Mouse (Mus musculus): Measurements from ENCODE around the gene Mapk1. TPM values are rescaled to one million over a fixed set of nuclear protein-coding genes. Genes with fewer than 3 reads are reported as not detected.

The Mapk1 gene
- polyA plus RNA-seq, 1 experiment = 53.8 TPM

DNA sequence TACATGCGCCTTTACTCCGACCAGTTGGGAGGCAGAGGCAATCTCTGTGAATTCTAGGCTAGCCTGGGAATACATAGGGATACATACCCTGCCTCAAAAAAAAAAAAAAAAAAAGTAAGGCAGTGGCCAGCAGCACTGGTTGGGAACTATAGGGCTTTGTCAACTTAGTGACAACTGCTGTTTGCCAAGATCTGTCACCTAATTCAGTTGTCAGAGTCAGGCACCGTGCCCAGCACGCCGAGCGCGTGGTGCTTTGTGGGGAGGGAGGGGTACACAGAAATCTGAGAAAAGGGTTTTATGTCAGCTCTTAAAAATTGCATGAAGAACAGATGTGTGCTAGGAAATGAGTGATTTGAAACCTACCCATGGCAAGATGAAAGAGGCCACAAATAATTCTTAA lies 94.9 kb downstream of the Mapk1 start:
- no peak overlapping the region for H3K4me3 ChIP-seq (ENCODE audit: low read depth, low read length)
- WGBS = 88% methylated on average over 7 of the region's 7 CpGs
- H3K27me3 ChIP-seq (ENCODE audit: control insufficient read depth, insufficient read depth, low read length) = no peaks in the 10 kb centered on the region
- no peak overlapping the region for H3K27ac ChIP-seq (ENCODE audit: insufficient read depth, low read depth, low read length)
- peaks cover 2% of the 10 kb centered on the region; the same call in 1 of the 2 replicates for H3K4me1 ChIP-seq (ENCODE audit: control insufficient read depth, insufficient read depth, insufficient read length, low read length)
- TF ChIP-seq POLR2A (IDR thresholded peaks at IDR 0.05; ENCODE audit: low read depth, low read length) (no peak), CTCF (IDR thresholded peaks at IDR 0.05; ENCODE audit: extremely low read depth, insufficient read length, insufficient replicate concordance, low read depth, low read length) (no peak)
- H3K36me3 ChIP-seq (ENCODE audit: control insufficient read depth, insufficient read depth, low read length) = 0 out of 2 replicates have a peak, but pooled peaks cover 2% of the 10 kb centered on the region

DNA sequence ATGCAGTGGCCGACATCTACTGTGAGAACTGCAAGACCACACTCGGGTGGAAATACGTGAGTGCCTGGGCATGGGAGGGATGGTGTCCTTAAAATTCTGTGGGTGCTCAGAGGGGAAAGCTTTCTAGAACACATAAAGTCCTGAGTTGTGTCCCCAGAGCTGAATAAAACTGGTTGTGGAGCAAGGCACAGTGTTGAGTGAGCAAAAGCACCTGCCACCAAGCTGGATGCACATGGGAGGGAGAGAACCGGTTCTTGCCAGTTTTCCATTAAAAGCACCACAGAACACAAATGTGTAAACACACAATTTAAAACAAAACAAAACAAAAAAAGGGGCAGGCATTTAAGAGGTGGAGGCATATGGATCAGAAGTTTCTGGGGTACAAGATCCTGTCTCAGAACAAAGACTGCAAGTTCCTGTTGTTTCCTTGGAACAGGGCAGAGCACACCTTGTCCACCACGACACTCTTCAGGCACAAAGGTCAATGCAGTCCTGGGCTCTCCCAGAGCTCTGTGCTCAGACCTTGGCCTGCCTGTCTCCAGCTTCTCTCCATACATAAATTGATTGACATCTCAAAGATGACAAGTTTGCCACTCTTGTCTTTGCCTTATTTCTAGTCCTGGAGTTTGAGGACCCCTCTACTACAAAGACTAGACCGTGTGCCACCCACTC lies 99.1 kb downstream of the Mapk1 start:
- Histone ChIP-seq H3K36me3 (ENCODE audit: control insufficient read depth, insufficient read depth, low read length) (peaks cover 16% of the 10 kb centered on the region), H3K27me3 (ENCODE audit: control insufficient read depth, insufficient read depth, low read length) (no peaks in the 10 kb centered on the region), H3K4me1 (ENCODE audit: control insufficient read depth, insufficient read depth, insufficient read length, low read length) (peaks cover 2% of the 10 kb centered on the region; the same call in 1 of the 2 replicates), H3K4me3 (ENCODE audit: low read depth, low read length) (no peak overlapping the region), H3K27ac (ENCODE audit: insufficient read depth, low read depth, low read length) (no peak overlapping the region)
- no peak for TF ChIP-seq CTCF (IDR thresholded peaks at IDR 0.05; ENCODE audit: extremely low read depth, insufficient read length, insufficient replicate concordance, low read depth, low read length)
- no peak for TF ChIP-seq POLR2A (IDR thresholded peaks at IDR 0.05; ENCODE audit: low read depth, low read length)
- WGBS = 71% methylated on average over 6 of the region's 6 CpGs

DNA sequence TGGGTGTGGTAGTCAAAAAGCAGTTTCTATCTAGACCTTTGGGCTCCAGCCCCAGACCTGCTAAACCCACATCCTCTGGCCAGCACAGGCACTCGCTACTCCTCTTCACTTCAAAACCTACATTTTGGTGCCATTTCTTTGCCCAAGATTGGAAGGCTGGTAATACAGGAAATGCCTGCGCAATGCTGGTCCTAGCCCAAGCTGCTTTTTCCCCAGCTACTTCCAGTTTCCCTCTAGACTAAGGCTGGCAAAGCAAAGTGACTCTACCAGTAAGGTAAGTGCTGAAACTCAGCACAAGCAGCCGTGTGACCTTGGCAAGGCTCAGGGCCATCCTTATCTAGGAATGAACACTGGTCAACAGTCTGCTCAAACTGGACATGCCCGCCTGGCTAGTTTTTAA lies 102.5 kb downstream of the Mapk1 start:
- Histone ChIP-seq H3K27ac (ENCODE audit: insufficient read depth, low read depth, low read length) (no peak overlapping the region), H3K4me1 (ENCODE audit: control insufficient read depth, insufficient read depth, insufficient read length, low read length) (peaks cover 2% of the 10 kb centered on the region; the same call in 1 of the 2 replicates), H3K36me3 (ENCODE audit: control insufficient read depth, insufficient read depth, low read length) (peaks cover 48% of the 10 kb centered on the region), H3K4me3 (ENCODE audit: low read depth, low read length) (no peak overlapping the region), H3K27me3 (ENCODE audit: control insufficient read depth, insufficient read depth, low read length) (no peaks in the 10 kb centered on the region)
- WGBS = 85% methylated on average over 4 of the region's 4 CpGs
- no peak for TF ChIP-seq POLR2A (IDR thresholded peaks at IDR 0.05; ENCODE audit: low read depth, low read length)

DNA sequence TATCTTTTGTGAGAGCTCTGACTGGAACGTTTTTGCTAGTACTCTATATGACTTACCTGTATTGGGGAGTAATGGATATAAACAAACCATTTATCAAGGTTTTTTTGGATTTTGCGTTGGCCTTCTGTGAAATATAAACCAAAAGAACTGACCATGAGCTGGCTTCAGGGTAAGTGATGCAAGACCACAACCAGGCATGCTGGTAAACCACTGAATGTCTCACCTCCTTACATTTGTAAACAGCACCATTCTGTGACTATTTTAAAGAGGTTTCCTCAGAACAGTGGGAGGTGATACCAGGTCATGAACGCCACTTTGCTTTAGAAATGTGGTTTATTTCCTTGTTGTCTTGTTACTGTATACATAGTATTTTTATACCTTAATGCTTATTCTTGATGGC lies 103.1 kb downstream of the Mapk1 start:
- Histone ChIP-seq H3K36me3 (ENCODE audit: control insufficient read depth, insufficient read depth, low read length) (peaks cover 54% of the 10 kb centered on the region), H3K27me3 (ENCODE audit: control insufficient read depth, insufficient read depth, low read length) (no peaks in the 10 kb centered on the region), H3K4me1 (ENCODE audit: control insufficient read depth, insufficient read depth, insufficient read length, low read length) (peaks cover 2% of the 10 kb centered on the region; the same call in 1 of the 2 replicates), H3K27ac (ENCODE audit: insufficient read depth, low read depth, low read length) (no peak overlapping the region), H3K4me3 (ENCODE audit: low read depth, low read length) (no peak overlapping the region)
- TF ChIP-seq CTCF (IDR thresholded peaks at IDR 0.05; ENCODE audit: extremely low read depth, insufficient read length, insufficient replicate concordance, low read depth, low read length) = no peak
- no peak for TF ChIP-seq POLR2A (IDR thresholded peaks at IDR 0.05; ENCODE audit: low read depth, low read length)
- WGBS = 64% methylated on average over 3 of the region's 3 CpGs

DNA sequence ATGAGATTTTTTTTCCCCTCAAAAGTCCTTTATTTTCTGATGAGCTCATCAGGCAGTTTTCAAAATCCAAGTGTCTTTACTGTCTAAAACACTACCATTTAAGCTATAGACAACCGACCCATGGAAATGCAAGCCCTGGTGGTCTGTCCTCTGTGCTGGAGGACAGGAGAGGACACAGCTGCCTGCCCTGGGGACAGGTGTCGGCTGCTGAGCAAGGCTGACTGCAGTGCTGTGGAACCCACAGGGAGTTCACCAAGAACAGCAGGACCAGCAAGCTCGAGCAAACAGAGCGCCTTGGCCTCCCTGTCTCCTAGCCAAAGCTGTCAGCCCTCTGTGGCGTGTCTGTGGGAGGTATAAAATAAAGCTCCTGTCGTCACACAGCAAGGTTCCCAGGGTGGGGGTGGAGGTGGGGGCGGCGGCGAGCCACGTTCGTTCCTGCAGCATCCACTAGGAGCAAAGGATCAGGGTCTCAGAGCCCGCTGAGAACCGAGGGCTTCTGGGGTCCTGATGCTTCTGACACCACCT lies 103.5 kb downstream of the Mapk1 start:
- WGBS = 80% methylated on average over 13 of the region's 13 CpGs
- H3K4me1 ChIP-seq (ENCODE audit: control insufficient read depth, insufficient read depth, insufficient read length, low read length) = peaks cover 2% of the 10 kb centered on the region; the same call in 1 of the 2 replicates
- no peak overlapping the region for H3K4me3 ChIP-seq (ENCODE audit: low read depth, low read length)
- TF ChIP-seq CTCF (IDR thresholded peaks at IDR 0.05; ENCODE audit: extremely low read depth, insufficient read length, insufficient replicate concordance, low read depth, low read length) (no peak), POLR2A (IDR thresholded peaks at IDR 0.05; ENCODE audit: low read depth, low read length) (no peak)
- H3K36me3 ChIP-seq (ENCODE audit: control insufficient read depth, insufficient read depth, low read length) = peaks cover 59% of the 10 kb centered on the region
- no peak overlapping the region for H3K27ac ChIP-seq (ENCODE audit: insufficient read depth, low read depth, low read length)
- no peaks in the 10 kb centered on the region for H3K27me3 ChIP-seq (ENCODE audit: control insufficient read depth, insufficient read depth, low read length)

DNA sequence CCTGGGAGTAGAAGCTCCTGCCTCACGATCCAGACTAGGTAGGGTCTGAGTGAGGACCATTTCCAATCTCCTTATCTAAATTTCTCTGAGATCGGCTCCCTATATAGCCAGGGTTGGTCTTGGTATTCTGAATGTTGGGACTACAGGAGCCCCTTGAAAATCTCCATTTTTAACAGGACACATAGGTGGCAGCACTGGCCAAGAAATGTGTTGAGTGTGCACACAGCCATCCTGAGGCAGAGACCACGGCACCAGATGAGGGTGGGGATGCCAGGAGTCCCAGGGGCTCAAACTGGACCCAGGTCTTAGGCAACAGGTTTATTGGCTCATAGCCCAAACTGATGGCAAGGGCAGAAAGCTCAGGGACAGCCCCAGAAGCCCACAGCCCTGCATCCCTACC lies 105.2 kb downstream of the Mapk1 start:
- H3K27ac ChIP-seq (ENCODE audit: insufficient read depth, low read depth, low read length) = no peak overlapping the region
- H3K36me3 ChIP-seq (ENCODE audit: control insufficient read depth, insufficient read depth, low read length) = peaks cover 70% of the 10 kb centered on the region
- H3K27me3 ChIP-seq (ENCODE audit: control insufficient read depth, insufficient read depth, low read length) = no peaks in the 10 kb centered on the region
- 82% methylated on average over 3 of the region's 3 CpGs for WGBS
- H3K4me1 ChIP-seq (ENCODE audit: control insufficient read depth, insufficient read depth, insufficient read length, low read length) = no peaks in the 10 kb centered on the region
- no peak overlapping the region for H3K4me3 ChIP-seq (ENCODE audit: low read depth, low read length)
- no peak for TF ChIP-seq CTCF (IDR thresholded peaks at IDR 0.05; ENCODE audit: extremely low read depth, insufficient read length, insufficient replicate concordance, low read depth, low read length)
- TF ChIP-seq POLR2A (IDR thresholded peaks at IDR 0.05; ENCODE audit: low read depth, low read length) = no peak

DNA sequence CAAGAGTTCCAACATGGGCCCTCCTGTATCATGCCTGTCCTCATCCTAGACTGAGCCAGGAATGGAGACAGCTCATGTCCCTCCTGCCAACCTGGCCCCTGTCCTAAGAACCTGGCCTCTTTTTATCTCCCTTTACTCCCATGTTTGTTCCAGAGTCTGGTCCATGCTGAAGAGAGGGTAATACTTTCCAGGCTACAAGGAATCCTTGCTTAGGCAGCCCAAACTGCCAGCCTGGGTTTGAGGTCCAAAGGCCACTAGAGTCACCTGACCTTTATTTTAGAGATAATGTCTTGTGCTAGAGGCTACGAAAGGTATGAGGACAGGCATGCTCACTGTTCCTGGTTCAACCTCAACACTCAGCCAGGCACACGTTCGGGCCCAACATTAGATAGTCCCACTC lies 113.8 kb downstream of the Mapk1 start:
- no peak for TF ChIP-seq CTCF (IDR thresholded peaks at IDR 0.05; ENCODE audit: extremely low read depth, insufficient read length, insufficient replicate concordance, low read depth, low read length)
- TF ChIP-seq POLR2A (IDR thresholded peaks at IDR 0.05; ENCODE audit: low read depth, low read length) = no peak

More for the DNA sequence above, 113.8 kb downstream of the Mapk1 start:
- no peak overlapping the region for H3K27ac ChIP-seq (ENCODE audit: insufficient read depth, low read depth, low read length)
- WGBS = 50% methylated on average over 3 of the region's 3 CpGs
- H3K4me1 ChIP-seq (ENCODE audit: control insufficient read depth, insufficient read depth, insufficient read length, low read length) = peaks cover 5% of the 10 kb centered on the region; the same call in 1 of the 2 replicates
- peaks cover 68% of the 10 kb centered on the region for H3K36me3 ChIP-seq (ENCODE audit: control insufficient read depth, insufficient read depth, low read length)
- H3K4me3 ChIP-seq (ENCODE audit: low read depth, low read length) = no peak overlapping the region
- no peaks in the 10 kb centered on the region for H3K27me3 ChIP-seq (ENCODE audit: control insufficient read depth, insufficient read depth, low read length)

Other genes starting within 250 kb of the Mapk1 start
- gene Spag6l, start 153.9 kb upstream of the Mapk1 start, polyA plus RNA-seq (2012; rRNA removed) = not detected in 2 replicates
- gene Igll1, start 119.4 kb upstream of the Mapk1 start, polyA plus RNA-seq (2012; rRNA removed) = not detected in 2 replicates
- 23.3 and 42.9 TPM in 2 replicates for gene Top3b, start 112.6 kb upstream of the Mapk1 start, polyA plus RNA-seq (2012; rRNA removed)
- gene Vpreb1, start 112.5 kb upstream of the Mapk1 start, polyA plus RNA-seq (2012; rRNA removed) = 3.3 and 4.5 TPM in 2 replicates
- gene Ppm1f, start 86.9 kb upstream of the Mapk1 start, polyA plus RNA-seq (2012; rRNA removed) = 2.0 and 2.3 TPM in 2 replicates
- gene Ypel1, start 86.3 kb downstream of the Mapk1 start, polyA plus RNA-seq (2012; rRNA removed) = 0.37 and 0.60 TPM in 2 replicates
- gene Ppil2, start 127.9 kb downstream of the Mapk1 start, polyA plus RNA-seq (2012; rRNA removed) = 30.2 and 69.4 TPM in 2 replicates
- gene 2610318N02Rik, start 141.8 kb downstream of the Mapk1 start, polyA plus RNA-seq (2012; rRNA removed) = 3.4 and 9.1 TPM in 2 replicates
- gene Sdf2l1, start 149.0 kb downstream of the Mapk1 start, polyA plus RNA-seq (2012; rRNA removed) = 109 and 121 TPM in 2 replicates
- 44.4 and 69.7 TPM in 2 replicates for gene Ydjc, start 161.2 kb downstream of the Mapk1 start, polyA plus RNA-seq (2012; rRNA removed)
- gene Ccdc116, start 163.8 kb downstream of the Mapk1 start, polyA plus RNA-seq (2012; rRNA removed) = 7.1 and 17.2 TPM in 2 replicates
- gene Ube2l3, start 219.3 kb downstream of the Mapk1 start, polyA plus RNA-seq (2012; rRNA removed) = 24.3 and 62.7 TPM in 2 replicates
- gene Rimbp3, start 225.2 kb downstream of the Mapk1 start, polyA plus RNA-seq (2012; rRNA removed) = 0.04 and 0.15 TPM in 2 replicates

Measured in small intestine, adult 2 months (tissue).